Mouse (Mus musculus): ENCODE measurements around the gene Clybl. TPM values are rescaled to one million over a fixed set of nuclear protein-coding genes. Genes with fewer than 3 reads are reported as not detected.

Gene Clybl
- polyA plus RNA-seq, 1 experiment from 2014 or later: 19.9 TPM

DNA sequence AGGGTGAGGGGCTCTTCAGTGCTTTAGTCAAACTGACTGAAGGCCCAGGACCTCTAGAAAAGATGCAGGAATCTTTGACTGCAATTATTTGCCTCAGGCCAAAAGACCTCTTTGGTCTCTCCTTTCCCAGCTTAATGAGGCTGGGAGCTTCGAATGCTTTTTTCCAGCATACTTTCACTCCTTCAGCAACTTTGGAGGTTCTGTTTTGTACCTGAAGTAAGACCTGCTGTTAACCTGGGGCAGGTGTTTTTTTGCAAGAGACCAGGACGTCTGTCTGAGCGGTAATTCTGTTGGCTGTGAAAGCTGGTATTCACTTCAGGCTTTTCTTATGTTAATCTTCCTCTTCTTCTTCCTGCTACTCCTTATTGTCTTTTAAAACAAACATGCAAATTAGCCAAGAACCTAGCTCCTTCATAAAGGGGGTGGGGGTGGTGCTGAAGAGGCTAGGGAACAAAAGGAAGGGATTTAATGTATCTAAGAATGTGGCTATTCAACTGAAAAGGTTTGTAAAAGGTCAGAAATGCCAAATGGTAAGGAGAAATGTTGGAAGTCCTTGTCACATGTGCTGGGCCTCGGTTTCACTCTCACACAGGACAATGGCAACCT is 234.8 kb downstream of the Clybl start:
- Histone ChIP-seq H3K9ac (no peak overlapping the region), H3K36me3 (no peaks in the 10 kb centered on the region), H3K27ac (no peak overlapping the region), H3K27me3 (no peaks in the 10 kb centered on the region), H3K4me1 (peaks cover 23% of the 10 kb centered on the region; the same call in 1 of the 2 replicates), H3K4me2 (no peak overlapping the region), H3K9me3 (no peaks in the 10 kb centered on the region), H3K4me3 (no peak overlapping the region)
- 31% methylated on average over 4 of the region's 4 CpGs for WGBS
- no peak for ATAC-seq (ENCODE audit: insufficient number of reproducible peaks, insufficient read depth, low FRiP score, low TSS enrichment, low read depth)

DNA sequence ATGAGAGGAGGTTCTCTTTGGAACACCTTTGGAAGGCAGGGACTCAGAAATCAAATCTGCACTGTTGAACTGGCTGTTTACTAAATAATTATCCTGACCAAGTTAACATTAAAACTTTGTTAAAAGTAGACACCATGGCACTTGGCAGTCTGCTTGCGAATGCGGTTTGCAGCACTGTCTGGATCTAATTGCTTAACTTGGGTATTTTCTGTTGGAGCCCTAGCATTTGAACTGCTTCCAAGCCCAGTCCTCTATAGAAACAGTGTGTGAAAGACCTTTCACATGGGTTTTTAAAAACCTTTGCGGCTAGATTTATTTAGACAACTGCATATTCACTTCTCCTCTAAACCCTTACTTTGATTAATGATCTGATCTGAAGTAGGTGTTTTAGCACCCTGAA is 242.9 kb downstream of the Clybl start:
- no peak overlapping the region for H3K4me3 ChIP-seq
- 52% methylated on average over 3 of the region's 3 CpGs for WGBS
- no peak for ATAC-seq (ENCODE audit: insufficient number of reproducible peaks, insufficient read depth, low FRiP score, low TSS enrichment, low read depth)
- no peak overlapping the region for H3K4me2 ChIP-seq
- H3K4me1 ChIP-seq: peaks cover 32% of the 10 kb centered on the region
- no peak overlapping the region for H3K27ac ChIP-seq
- H3K9me3 ChIP-seq: no peaks in the 10 kb centered on the region
- no peaks in the 10 kb centered on the region for H3K27me3 ChIP-seq
- no peak overlapping the region for H3K9ac ChIP-seq
- H3K36me3 ChIP-seq: no peaks in the 10 kb centered on the region

DNA sequence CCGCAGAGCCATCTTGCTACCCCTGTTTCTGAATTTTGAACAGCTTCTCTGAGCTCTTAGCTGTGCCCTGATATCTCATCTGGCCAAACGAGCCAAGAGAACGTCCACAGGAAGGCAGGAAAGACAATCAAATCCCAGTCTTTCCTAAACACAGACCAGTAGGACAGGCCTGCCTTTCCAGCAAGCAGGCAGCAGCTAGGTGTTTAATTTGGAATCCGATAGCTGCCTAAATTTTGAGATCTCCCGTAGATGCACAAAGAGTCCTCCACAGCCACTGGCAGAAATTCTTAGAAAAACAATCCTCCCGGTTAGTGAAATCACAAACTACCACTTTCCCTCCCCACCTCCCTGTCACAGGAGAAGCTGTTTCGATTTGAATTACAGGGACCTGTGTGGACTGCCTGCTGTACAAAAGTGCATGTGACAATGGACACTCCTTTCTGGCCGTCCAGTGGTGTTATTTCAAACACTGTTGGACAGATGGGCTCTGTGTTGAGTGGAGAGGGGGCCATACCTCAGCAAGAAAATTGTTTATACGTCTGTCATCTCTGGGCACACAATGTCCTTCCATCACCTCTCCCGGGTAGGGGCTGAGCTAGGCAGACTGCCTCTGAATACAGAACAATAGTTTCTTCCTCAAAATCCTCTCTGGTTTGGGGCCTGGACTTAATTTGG is 245.2 kb downstream of the Clybl start:
- H3K4me3 ChIP-seq: no peak overlapping the region
- ATAC-seq (ENCODE audit: insufficient number of reproducible peaks, insufficient read depth, low FRiP score, low TSS enrichment, low read depth): no peak
- peaks cover 27% of the 10 kb centered on the region for H3K4me1 ChIP-seq
- H3K27me3 ChIP-seq: no peaks in the 10 kb centered on the region
- H3K4me2 ChIP-seq: peak overlapping the region; percentile 18; the same call in 1 of the 2 replicates
- H3K9me3 ChIP-seq: no peaks in the 10 kb centered on the region
- H3K27ac ChIP-seq: no peak overlapping the region
- 33% methylated on average over 10 of the region's 10 CpGs for WGBS
- no peak overlapping the region for H3K9ac ChIP-seq
- H3K36me3 ChIP-seq: no peaks in the 10 kb centered on the region

DNA sequence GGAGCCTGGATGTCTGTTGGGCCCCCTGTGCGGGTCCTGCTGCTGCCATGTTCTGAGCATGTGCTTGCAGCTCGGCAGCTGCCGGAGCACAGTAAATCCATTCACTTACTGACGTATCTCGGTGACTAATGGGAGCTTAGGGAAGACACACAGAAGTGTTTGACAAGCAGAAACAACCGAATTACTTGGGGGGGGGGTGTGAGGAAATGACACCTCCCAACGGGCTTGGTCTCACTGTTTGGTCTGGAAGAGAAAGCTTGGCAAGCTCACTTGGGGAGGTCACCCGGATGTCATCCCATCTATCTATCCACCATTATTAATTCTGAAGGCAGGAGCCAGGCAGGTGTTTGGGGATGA is 245.7 kb downstream of the Clybl start:
- no peaks in the 10 kb centered on the region for H3K36me3 ChIP-seq
- ATAC-seq (ENCODE audit: insufficient number of reproducible peaks, insufficient read depth, low FRiP score, low TSS enrichment, low read depth): no peak
- no peaks in the 10 kb centered on the region for H3K27me3 ChIP-seq
- WGBS: 40% methylated on average over 8 of the region's 8 CpGs
- no peaks in the 10 kb centered on the region for H3K9me3 ChIP-seq
- H3K4me1 ChIP-seq: peaks cover 27% of the 10 kb centered on the region
- H3K9ac ChIP-seq: no peak overlapping the region
- H3K27ac ChIP-seq: no peak overlapping the region
- H3K4me2 ChIP-seq: 0 out of 2 replicates have a peak overlapping the region, but pooled peaks have one; percentile 18
- H3K4me3 ChIP-seq: no peak overlapping the region

DNA sequence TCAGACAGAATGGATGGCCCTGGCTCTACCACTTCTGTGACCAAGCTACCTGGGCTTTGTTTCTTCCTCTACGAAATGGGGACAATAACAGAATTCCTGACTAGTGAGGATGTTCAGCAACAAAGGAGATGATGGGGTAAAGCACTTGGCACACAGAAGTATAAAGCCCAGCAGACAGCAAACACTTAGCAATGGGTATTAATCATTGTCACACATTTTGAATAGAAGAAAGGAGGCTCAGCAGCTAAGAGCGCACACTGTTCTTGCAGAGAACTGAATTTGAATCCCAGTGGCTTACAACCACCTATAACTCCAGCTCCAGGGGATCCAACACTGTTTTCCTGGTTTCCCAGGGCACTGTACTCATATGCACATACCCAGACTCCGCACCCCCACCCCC is 246.2 kb downstream of the Clybl start:
- Histone ChIP-seq H3K27me3 (no peaks in the 10 kb centered on the region), H3K4me3 (no peak overlapping the region), H3K9me3 (no peaks in the 10 kb centered on the region), H3K36me3 (no peaks in the 10 kb centered on the region), H3K9ac (no peak overlapping the region), H3K27ac (no peak overlapping the region), H3K4me2 (no peak overlapping the region), H3K4me1 (peaks cover 27% of the 10 kb centered on the region)
- ATAC-seq (ENCODE audit: insufficient number of reproducible peaks, insufficient read depth, low FRiP score, low TSS enrichment, low read depth): no peak
- WGBS: 90% methylated on average over 3 of the region's 3 CpGs

GRCm38 (mm10) chr14:122432558-122432957 is 251.1 kb downstream of the Clybl start:
- 66% methylated on average over 3 of the region's 3 CpGs for WGBS
- no peaks in the 10 kb centered on the region for H3K9me3 ChIP-seq
- no peak for ATAC-seq (ENCODE audit: insufficient number of reproducible peaks, insufficient read depth, low FRiP score, low TSS enrichment, low read depth)
- H3K4me3 ChIP-seq: no peak overlapping the region
- no peak overlapping the region for H3K27ac ChIP-seq
- H3K4me2 ChIP-seq: no peak overlapping the region
- H3K4me1 ChIP-seq: no peaks in the 10 kb centered on the region
- H3K27me3 ChIP-seq: no peaks in the 10 kb centered on the region
- H3K9ac ChIP-seq: no peak overlapping the region
- H3K36me3 ChIP-seq: no peaks in the 10 kb centered on the region

GRCm38 (mm10) chr14:122434039-122434438 is 252.5 kb downstream of the Clybl start:
- Histone ChIP-seq H3K9ac (no peak overlapping the region), H3K27ac (no peak overlapping the region), H3K4me1 (no peaks in the 10 kb centered on the region), H3K9me3 (no peaks in the 10 kb centered on the region), H3K36me3 (no peaks in the 10 kb centered on the region), H3K4me3 (no peak overlapping the region), H3K4me2 (no peak overlapping the region), H3K27me3 (no peaks in the 10 kb centered on the region)
- 94% methylated on average over 10 of the region's 10 CpGs for WGBS
- no peak for ATAC-seq (ENCODE audit: insufficient number of reproducible peaks, insufficient read depth, low FRiP score, low TSS enrichment, low read depth)

- Histone ChIP-seq H3K4me2 (no peak overlapping the region), H3K27ac (no peak overlapping the region), H3K4me3 (no peak overlapping the region), H3K27me3 (no peaks in the 10 kb centered on the region), H3K4me1 (peaks cover 5% of the 10 kb centered on the region), H3K36me3 (no peaks in the 10 kb centered on the region), H3K9me3 (no peaks in the 10 kb centered on the region), H3K9ac (no peak overlapping the region)
- WGBS: 70% methylated on average over 10 of the region's 10 CpGs
- no peak for ATAC-seq (ENCODE audit: insufficient number of reproducible peaks, insufficient read depth, low FRiP score, low TSS enrichment, low read depth)
These were observed 255.3 kb downstream of the Clybl start for GRCm38 (mm10) chr14:122436850-122437249.

- H3K4me3 ChIP-seq: peak overlapping the region; percentile 53
- WGBS: 5% methylated on average over 29 of the region's 29 CpGs
- H3K27ac ChIP-seq: no peak overlapping the region
- peak overlapping the region; percentile 93 for H3K4me2 ChIP-seq
- no peaks in the 10 kb centered on the region for H3K36me3 ChIP-seq
- H3K4me1 ChIP-seq: peaks cover 35% of the 10 kb centered on the region
- no peak for ATAC-seq (ENCODE audit: insufficient number of reproducible peaks, insufficient read depth, low FRiP score, low TSS enrichment, low read depth)
- no peaks in the 10 kb centered on the region for H3K9me3 ChIP-seq
- H3K9ac ChIP-seq: peak overlapping the region; percentile 71; the same call in 1 of the 2 replicates
- peaks cover 73% of the 10 kb centered on the region for H3K27me3 ChIP-seq
These were observed 268.3 kb downstream of the Clybl start for GRCm38 (mm10) chr14:122449601-122450495.

GRCm38 (mm10) chr14:122450496-122451382 is 269.2 kb downstream of the Clybl start, which contains the start of gene Gm5089:
Gm5089 (minus strand) TSS chr14:122451115.
- peaks cover 82% of the 10 kb centered on the region for H3K27me3 ChIP-seq

More at GRCm38 (mm10) chr14:122450496-122451382, 269.2 kb downstream of the Clybl start, which contains the start of gene Gm5089:
- Histone ChIP-seq H3K27ac (no peak within 1 kb of the TSS), H3K9ac (peak within 1 kb of the TSS; percentile 71), H3K4me3 (peak within 1 kb of the TSS; percentile 53), H3K9me3 (no peaks in the 10 kb centered on the region), H3K4me2 (peak within 1 kb of the TSS; percentile 93), H3K4me1 (peaks cover 35% of the 10 kb centered on the region), H3K36me3 (no peaks in the 10 kb centered on the region)
- WGBS: under 1% methylated on average over 59 of the region's 59 CpGs
- ATAC-seq (ENCODE audit: insufficient number of reproducible peaks, insufficient read depth, low FRiP score, low TSS enrichment, low read depth): peak; percentile 29; the same call in 1 of the 2 replicates
